Mouse (Mus musculus) erythroblast, embryonic 14.5 days (primary cell): ENCODE results near the gene G0s2. TPM values are rescaled to one million over a fixed set of nuclear protein-coding genes. Genes with fewer than 3 reads are reported as not detected.
A peak's percentile ranks its signal among the peaks of the same experiment; 100 is the strongest.

Experiments
- H3K27me3 ChIP-seq: 2 replicates; pipeline ENCODE4 v1.6.1; 2012; ENCODE audit warnings: inconsistent platforms; ENCODE audit not compliant: control insufficient read depth
- H3K36me3 ChIP-seq: 2 replicates; pipeline ENCODE4 v1.6.1; 2012; ENCODE audit warnings: mild to moderate bottlenecking, inconsistent platforms; ENCODE audit not compliant: control insufficient read depth
- H3K4me1 ChIP-seq: 2 replicates; pipeline ENCODE4 v1.6.1; 2012; ENCODE audit warnings: inconsistent platforms; ENCODE audit not compliant: control insufficient read depth
- H3K4me3 ChIP-seq: replicated peaks from 2 replicates; pipeline ENCODE3; 2012; ENCODE audit warnings: moderate library complexity, mild to moderate bottlenecking, inconsistent platforms
- H3K9me3 ChIP-seq: 2 replicates; pipeline ENCODE4 v1.6.1; 2012; ENCODE audit warnings: low read length, inconsistent platforms, mixed read lengths; ENCODE audit not compliant: control insufficient read depth
- GATA1 ChIP-seq: IDR thresholded peaks from 2 replicates; pipeline ENCODE4 v1.6.1; 2012; ENCODE audit warnings: low read length, inconsistent platforms, mixed read lengths
- TAL1 ChIP-seq: IDR thresholded peaks from 3 replicates; pipeline ENCODE4 v1.6.1; 2012; ENCODE audit warnings: low read length, inconsistent platforms, mixed read lengths
- polyA plus RNA-seq: library from polyadenylated mRNA; stranded (reverse); fragments of >175 nt; gene quantifications from 2 replicates; pipeline ENCODE4 v1.2.3, GENCODE M21; 2012

Gene G0s2
- 0.07 and 0.08 TPM in 2 replicates for polyA plus RNA-seq

DNA sequence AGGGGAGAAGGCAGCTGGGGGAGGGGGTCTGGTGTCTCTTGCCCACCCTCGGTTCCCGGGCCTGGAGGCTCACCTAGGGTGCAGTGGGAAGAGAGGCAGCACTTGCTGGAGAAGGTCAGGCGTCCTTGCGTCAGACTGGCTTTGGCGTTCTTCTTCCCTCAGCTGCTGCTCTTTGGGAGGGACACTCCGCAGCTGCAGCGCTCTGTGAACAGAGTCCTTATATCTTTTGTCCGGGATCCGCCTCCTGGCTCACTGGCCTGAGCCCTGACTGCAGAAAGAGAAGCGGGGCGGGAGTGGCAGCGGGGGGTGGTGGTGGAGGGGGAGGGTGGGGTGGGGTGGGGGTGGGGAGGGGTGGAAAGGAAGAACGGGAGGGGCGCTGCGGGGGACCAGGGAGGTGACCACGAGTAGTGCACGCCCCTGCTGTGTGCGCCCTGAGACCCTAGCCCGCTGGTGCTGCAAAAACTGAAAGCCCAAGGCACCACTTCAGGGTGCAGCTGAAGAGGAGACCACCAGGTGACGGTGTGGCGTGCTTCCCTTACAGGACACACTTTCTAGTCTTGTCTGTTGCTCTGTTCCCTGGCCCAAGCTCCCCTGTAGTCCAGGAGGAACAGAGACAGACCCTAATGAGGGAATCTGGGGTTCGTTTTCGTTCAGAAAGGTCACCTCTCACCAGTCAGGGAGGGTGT lies at the start of gene G0s2:
G0s2 (minus strand) TSS at position 302 of the 686 bp plus-strand sequence.
- H3K27me3 ChIP-seq: no peaks in the 10 kb centered on the region
- H3K36me3 ChIP-seq: no peaks in the 10 kb centered on the region
- peak within 1 kb of the TSS; percentile 57 for H3K4me3 ChIP-seq
- no peaks in the 10 kb centered on the region for H3K4me1 ChIP-seq
- no peaks in the 10 kb centered on the region for H3K9me3 ChIP-seq
- TF ChIP-seq TAL1: no peak
- TF ChIP-seq GATA1: no peak

DNA sequence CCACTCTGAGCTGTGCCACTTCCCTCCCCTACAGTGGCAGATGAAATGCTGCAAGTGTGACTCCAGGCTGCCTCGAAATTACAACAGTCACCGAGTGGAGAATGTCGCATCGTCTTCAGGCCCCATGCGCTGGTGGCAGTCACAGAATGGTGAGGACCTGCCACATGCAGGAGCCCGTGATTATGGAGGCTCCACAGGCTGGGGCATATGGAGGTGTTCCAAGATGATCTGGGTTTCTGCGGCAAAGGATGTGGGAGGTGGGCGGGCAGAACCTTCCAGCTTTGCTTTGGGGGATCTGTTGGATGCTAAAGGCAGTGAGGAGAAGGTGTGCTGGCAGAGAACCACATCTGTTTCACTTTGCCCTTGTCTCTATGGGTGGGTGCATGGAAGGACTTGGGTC lies 47.4 kb upstream of the G0s2 start:
- Histone ChIP-seq H3K4me3 (no peak overlapping the region), H3K36me3 (no peaks in the 10 kb centered on the region), H3K4me1 (no peaks in the 10 kb centered on the region), H3K27me3 (no peaks in the 10 kb centered on the region), H3K9me3 (no peaks in the 10 kb centered on the region)
- no peak for TF ChIP-seq GATA1
- no peak for TF ChIP-seq TAL1

DNA sequence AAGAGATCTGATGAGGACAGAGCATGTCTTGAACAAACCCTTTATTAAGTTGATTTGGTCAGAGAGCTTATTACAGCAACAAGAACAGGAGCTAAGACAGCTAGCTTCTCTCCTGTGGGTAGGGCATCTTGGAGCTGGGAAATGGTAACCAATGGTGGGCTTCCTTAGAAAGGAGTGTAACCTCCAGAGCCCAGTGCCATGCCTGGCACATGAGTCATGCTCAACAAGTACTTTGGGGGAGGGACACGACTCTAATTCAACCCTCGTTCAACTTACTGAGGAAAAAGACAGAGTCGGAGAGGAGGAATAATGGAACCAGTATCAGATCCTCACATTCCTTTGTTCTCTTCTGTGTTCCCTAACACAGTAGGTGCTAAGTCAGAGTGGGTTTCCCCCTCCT lies 46.7 kb upstream of the G0s2 start:
- Histone ChIP-seq H3K9me3 (no peaks in the 10 kb centered on the region), H3K4me3 (no peak overlapping the region), H3K4me1 (no peaks in the 10 kb centered on the region), H3K27me3 (no peaks in the 10 kb centered on the region), H3K36me3 (no peaks in the 10 kb centered on the region)
- TF ChIP-seq TAL1 (no peak), GATA1 (no peak)

DNA sequence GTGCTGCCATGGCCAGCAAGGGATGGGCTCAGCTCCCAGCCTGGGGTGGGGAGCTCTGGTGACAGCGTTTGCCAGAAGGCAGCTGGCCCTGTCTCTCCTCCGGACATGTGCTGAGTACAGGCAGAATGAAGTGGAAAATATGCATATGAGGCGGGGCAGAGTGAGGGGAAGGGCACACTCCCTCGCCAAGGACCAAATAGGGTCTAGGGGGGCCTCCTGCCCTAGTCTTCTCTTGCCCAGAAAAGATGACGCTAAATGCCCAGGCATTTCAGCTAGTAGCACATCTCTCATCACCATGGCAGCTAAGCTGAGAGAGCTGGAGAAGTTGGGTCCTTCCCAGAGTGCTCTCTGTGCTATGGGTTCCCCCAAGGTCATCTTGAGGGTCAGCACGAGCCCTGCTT lies 44.1 kb upstream of the G0s2 start:
- Histone ChIP-seq H3K9me3 (no peaks in the 10 kb centered on the region), H3K4me3 (no peak overlapping the region), H3K4me1 (no peaks in the 10 kb centered on the region), H3K36me3 (no peaks in the 10 kb centered on the region), H3K27me3 (no peaks in the 10 kb centered on the region)
- no peak for TF ChIP-seq GATA1
- no peak for TF ChIP-seq TAL1

DNA sequence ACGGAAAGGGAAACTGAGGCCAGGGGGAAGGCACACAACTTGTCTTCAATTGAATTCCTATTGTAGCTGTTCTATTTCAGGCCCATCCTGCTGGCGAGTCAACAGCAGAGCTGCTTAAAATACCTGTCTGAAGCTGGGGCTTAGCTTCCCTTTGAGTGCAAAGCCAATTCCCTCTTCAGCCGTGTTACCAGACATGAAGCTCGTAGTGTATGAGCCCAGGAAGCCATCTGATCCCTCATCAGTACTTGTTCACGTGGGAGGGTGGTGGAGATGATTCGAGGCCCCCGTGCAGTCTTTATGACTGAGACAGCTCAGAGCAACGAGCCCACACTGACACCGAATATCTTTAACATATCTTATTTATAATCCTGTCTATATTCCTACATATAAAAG lies 43.3 kb upstream of the G0s2 start:
- no peaks in the 10 kb centered on the region for H3K9me3 ChIP-seq
- no peak overlapping the region for H3K4me3 ChIP-seq
- H3K4me1 ChIP-seq: no peaks in the 10 kb centered on the region
- no peaks in the 10 kb centered on the region for H3K27me3 ChIP-seq
- TF ChIP-seq GATA1: no peak
- TF ChIP-seq TAL1: no peak
- H3K36me3 ChIP-seq: no peaks in the 10 kb centered on the region

DNA sequence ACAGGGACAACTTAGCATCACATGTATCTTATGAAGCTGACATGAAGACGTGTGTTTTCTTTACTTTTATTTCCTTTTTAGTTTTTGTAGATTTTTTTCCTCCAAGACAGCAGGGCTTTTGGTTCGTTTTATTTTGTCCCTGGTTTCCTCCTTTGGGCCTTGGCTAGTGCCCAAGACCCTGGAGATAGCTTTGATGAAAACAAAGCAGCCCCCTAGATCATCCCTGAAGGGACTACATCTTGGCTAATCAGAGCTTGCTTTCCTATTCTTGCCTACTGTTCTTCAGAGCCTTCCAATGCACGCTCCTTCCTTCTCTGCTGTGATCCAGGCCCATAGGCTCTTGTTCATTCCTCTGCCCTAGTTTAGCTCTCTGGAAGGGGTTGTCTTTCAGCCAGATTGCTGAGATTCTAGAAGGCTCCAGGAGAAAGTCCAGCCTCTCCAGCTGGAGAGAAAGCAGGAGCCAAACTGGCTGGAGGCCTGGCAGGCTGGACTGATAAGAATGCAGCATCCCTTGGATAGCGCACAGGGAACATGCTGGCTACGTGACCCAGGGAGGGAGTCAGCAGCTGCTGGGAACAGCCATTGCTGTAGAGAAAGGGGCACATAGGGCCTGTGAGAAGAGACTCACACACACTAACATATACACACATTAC lies 42.8 kb upstream of the G0s2 start:
- no peaks in the 10 kb centered on the region for H3K9me3 ChIP-seq
- no peaks in the 10 kb centered on the region for H3K4me1 ChIP-seq
- H3K4me3 ChIP-seq: no peak overlapping the region

DNA sequence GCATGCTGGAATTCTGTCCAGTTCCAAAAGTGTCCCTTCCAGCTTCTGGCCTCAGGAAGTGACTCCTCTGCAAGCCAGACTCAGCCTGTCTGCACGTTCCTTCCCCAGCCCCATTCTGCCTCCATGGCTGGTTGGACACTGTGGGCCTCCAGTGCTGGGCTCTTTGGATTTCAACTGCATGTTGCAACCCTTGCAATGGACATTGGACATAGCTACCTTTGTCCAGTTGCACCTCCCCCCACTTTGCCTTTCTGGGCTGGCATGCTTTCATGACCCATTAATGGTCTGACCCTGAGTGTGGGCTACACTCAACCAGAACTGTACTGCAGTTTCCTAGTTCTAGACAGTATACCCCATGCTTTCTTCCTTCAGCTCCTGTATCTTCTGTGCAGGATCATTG lies 38.6 kb upstream of the G0s2 start:
- H3K9me3 ChIP-seq: no peaks in the 10 kb centered on the region
- TF ChIP-seq TAL1 (no peak), GATA1 (no peak)
- H3K4me1 ChIP-seq: no peaks in the 10 kb centered on the region
- no peaks in the 10 kb centered on the region for H3K36me3 ChIP-seq
- no peak overlapping the region for H3K4me3 ChIP-seq
- no peaks in the 10 kb centered on the region for H3K27me3 ChIP-seq

More for the DNA sequence above, 42.8 kb upstream of the G0s2 start:
- no peaks in the 10 kb centered on the region for H3K36me3 ChIP-seq
- H3K27me3 ChIP-seq: no peaks in the 10 kb centered on the region
- TF ChIP-seq GATA1 (no peak), TAL1 (no peak)

DNA sequence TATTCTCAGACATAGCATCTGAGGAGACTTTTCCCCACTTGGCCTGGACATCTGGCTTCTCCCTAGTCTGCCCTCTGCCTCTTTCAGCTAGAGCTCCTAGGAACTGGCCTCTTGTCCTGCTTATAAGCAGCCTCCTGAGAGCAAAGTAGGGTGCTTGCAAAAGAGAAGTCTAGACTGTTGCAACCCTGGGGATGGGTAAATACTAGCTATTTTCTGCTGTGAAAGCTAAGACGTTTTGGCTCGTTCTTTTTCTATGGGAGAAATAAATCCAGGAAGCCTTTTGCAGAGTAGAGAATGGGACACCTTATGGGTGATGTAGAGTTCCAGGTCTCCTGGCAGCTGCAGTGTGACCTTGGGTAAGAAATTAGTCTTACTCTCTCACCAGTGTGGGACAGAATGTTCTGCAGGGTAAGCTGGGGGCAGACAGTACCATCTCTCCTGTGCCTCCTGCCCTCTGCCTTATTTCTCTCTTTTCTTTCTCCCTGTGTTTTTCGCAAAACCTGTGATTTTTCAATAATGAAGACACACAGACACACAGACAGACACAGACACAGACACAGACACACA lies 37.6 kb upstream of the G0s2 start:
- no peaks in the 10 kb centered on the region for H3K4me1 ChIP-seq
- H3K36me3 ChIP-seq: no peaks in the 10 kb centered on the region
- H3K9me3 ChIP-seq: no peaks in the 10 kb centered on the region
- no peak overlapping the region for H3K4me3 ChIP-seq
- H3K27me3 ChIP-seq: no peaks in the 10 kb centered on the region
- TF ChIP-seq TAL1: no peak
- TF ChIP-seq GATA1: no peak

DNA sequence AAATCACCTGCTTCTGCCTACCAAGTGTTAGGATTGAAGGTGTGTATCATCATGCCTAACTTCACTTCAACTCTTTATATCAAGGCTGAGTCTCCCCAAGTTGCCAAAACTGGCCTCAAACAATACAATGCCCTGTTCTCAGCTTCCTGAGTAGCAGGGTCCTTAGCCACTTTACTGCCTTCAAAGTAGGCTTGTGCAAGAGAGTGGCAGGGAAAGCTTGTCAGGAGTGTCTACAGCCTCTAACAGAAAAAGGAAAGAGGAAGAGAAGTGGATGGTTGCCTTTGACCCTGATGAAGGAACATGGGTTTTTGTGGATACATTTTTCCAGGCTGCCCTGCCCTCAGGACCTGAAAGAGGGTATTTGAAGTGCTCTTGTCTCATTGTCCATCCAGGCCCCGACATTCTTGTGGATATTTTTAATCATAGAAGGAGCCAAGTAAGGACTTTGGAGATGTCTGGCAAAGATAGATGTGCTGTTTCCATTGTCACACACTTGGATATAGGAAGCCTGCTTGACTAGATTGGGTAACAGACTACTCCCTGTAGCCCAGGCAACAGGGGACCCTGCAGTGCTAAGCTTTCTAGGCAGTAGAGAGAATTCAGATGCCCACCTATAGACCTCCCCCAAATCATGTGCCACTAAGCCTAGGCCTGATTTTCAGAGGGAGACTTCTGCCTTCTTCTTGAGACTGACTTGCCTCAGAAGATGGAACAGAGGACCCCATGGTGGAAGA lies 36.9 kb upstream of the G0s2 start:
- Histone ChIP-seq H3K27me3 (no peaks in the 10 kb centered on the region), H3K9me3 (no peaks in the 10 kb centered on the region), H3K36me3 (no peaks in the 10 kb centered on the region), H3K4me3 (no peak overlapping the region), H3K4me1 (no peaks in the 10 kb centered on the region)
- TF ChIP-seq TAL1: no peak
- no peak for TF ChIP-seq GATA1
